Mouse (Mus musculus) ES-E14 (cell line): ENCODE results near the gene Efna4.

Source experiments
- MAFK ChIP-seq: IDR thresholded peaks from 2 replicates; pipeline ENCODE4 v1.6.1; 2014; ENCODE audit warnings: mild to moderate bottlenecking, low read depth, low read length, inconsistent platforms; ENCODE audit not compliant: insufficient read depth
- ZC3H11A ChIP-seq: IDR thresholded peaks from 2 replicates; pipeline ENCODE4 v1.6.1; 2012; ENCODE audit warnings: low read depth, mild to moderate bottlenecking, inconsistent platforms, low read length, borderline replicate concordance
- ZNF384 ChIP-seq: IDR thresholded peaks from 2 replicates; pipeline ENCODE4 v1.6.1; 2012; ENCODE audit warnings: low read depth, low read length, inconsistent platforms

- no peak for TF ChIP-seq ZC3H11A
- TF ChIP-seq ZNF384, result no peak
- TF ChIP-seq MAFK, result no peak
Measured at GRCm38 (mm10) chr3:89327371-89327870, 10.4 kb downstream of the Efna4 start.
